Mouse (Mus musculus) spleen, postnatal 36 days (tissue): Measurements from ENCODE around the gene Ptpn18.
"Not testable (repeated sequence)": the region's sequence is repeated elsewhere in the genome, so short reads cannot be mapped to it uniquely, and the experiment has no call there.

Source experiments
- DNase-seq, 2 experiments: peaks; one replicate each; pipeline ENCODE4 v3.0.0; 2022; ENCODE audit warnings: low spot score in 2 of 2, mixed read lengths in 1 of 2

The Ptpn18 gene

DNA sequence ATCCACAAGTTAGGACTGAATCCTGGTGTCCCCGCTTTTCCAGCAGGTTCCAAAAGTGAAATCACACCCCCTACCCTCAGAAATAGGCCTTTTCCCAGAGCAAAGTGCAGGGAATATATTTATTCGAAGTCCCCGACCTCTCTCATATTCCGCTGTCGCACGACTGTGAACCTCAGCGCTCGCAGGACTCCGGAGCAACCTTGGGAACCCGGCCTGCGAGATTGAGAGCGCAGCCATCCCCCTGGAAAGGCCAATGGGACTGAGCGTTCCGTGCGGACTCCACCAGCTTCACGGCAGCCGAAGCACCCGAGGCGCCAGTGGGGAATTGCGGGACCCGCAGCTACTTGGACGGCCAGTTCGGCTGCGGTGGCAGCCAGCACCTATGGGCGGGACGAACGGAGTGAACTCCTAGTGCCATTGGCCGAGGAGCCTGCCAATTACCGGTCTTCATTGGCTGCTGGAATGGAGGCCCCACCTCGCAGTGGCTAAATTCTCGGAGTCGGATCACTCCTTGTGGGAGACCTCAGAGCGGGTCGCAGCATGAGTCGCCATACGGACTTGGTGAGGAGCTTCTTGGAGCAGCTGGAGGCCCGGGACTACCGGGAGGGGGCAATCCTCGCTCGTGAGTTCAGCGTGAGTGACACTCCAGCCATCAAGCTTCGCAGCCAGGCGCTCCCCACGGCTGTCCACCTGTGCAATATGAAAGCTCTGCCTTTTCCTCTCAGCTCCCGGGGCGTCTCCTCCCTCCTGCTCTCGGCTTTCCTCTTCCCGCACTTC lies at the start of gene Ptpn18:
Gene Ptpn18 (plus strand): TSS at position 479 of the 777 bp plus-strand sequence.
- DNase-seq = peak; percentile 84 to 87

DNA sequence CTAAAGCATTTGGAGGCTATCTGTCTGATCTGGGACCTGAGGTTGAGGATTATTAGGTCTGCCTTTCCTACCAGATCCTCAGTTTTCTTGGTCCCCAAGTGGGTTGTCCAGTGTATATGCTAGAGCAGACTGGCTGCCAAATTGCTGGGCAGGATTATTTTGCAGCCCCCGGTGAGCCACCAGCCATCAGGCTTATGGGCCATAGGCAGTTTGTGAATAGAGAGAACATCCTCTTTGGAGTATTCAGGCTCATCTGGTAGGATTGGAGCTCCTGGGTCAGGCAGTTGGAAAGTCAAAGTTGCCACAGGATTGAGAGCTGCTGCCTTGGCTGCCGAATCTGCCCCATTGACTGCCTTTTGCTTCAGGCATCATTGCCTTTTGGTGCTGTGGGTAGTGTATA lies 31.1 kb upstream of the Ptpn18 start:
- no peak for DNase-seq

DNA sequence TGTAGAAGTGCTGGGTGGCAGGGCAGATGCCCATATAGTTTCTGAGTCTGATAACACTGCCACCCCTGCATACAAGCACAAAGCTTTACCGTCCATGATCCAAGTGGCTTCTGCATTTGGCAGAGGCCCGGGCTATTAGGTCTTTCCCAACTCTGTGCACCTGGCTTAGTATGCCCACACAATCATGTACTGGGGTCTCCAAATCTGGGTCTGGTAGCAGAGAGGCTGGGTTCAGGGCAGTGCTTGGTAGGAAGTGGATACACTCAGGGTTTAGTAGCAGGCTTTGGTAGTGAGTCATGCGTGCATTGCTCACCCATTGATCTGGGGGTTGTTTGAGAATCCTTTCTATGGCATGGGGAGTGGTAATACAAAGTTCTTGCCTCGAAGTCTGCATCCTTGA lies 30.3 kb upstream of the Ptpn18 start:
- DNase-seq = no peak

DNA sequence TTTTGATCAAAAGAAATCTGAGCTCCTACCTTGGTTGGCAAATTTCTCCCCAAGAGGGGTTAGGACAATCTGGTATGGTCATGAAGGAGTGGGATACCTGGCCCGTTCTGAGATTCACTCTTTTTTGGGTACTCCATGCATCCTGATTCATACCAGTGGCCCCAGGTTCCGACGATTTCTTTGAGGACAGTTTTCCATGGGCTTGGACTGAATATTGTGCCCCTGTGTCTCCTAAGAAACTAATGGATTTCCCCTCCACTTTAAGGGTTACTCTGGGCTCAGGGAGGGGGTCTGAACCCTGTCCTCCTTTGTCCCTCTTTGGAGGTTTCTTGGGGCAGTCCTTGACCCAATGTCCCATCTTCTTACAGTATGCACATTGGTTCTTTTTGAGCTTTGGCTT lies 28.6 kb upstream of the Ptpn18 start:
- no peak for DNase-seq

DNA sequence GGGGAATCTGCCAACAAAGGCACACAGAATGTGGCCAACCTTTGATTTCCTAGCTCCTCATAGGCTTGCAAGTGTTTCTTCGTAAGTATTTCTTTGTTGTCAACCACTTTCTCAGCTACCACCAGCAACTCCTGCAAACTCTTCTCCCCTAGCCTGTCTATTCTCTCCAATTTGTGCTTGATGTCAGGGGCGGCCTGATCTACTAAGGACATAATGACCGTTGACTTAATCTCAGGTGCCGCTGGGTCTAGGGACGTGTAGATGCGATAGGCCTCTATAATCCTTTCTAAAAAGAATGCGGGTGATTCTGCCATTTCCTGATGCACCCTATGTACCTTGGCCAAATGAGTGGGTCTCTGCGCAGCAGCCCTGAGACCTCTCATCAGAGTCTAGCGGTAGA lies 28.1 kb upstream of the Ptpn18 start:
- no peak for DNase-seq

DNA sequence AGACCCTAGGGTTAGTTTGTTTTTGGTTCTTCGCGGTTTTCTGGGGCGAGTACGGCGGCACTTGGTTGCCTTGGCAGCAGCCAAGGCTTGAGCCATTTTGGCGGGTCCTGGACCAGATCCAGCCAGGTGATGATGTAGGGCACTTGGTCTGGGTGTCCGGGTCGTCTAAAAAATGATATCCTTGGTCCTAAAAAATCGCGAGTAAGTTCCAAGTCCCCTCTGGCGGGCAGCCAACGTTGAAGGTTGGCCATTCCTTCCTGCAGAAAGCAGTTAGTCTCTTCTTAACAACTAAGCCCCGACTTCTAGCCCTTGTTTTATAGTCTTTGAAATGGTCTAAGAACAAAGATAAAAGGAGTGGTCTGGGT lies 27.2 kb upstream of the Ptpn18 start:
- DNase-seq = no peak

DNA sequence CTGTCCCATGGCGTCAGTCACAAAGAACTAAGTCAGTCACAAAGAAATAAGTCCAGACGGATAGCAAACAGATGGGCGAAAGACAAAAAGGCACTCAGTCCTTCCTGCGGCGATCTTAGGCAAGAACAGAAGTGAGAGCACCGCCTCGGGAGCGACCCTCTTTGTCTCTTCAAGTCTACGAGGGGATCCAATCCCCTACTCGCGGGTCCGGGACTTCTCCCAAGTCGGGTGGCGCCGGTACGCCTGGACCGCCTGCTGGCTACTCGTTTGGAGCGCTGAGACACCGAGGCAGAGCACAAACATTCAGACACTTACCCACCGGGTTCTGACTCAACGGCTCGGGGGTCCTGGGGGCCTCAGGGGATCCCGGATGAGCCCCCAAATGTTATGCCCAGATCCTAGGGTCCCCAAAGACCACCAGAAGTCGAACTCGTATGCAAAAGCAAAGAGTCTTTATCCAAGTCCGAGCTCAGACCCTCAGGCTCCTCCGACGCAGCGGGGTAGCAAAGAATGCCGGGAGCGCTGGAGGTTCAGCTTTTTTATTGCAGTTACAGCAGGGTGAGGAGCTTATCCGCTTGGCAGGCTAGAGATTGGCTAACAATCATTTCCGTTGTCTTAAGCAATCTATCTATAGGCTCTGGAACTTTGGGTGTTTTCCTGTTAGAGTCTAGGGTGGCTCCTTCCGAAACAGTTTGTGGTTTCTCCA lies 26.6 kb upstream of the Ptpn18 start:
- DNase-seq = peak; percentile 20 to 34

DNA sequence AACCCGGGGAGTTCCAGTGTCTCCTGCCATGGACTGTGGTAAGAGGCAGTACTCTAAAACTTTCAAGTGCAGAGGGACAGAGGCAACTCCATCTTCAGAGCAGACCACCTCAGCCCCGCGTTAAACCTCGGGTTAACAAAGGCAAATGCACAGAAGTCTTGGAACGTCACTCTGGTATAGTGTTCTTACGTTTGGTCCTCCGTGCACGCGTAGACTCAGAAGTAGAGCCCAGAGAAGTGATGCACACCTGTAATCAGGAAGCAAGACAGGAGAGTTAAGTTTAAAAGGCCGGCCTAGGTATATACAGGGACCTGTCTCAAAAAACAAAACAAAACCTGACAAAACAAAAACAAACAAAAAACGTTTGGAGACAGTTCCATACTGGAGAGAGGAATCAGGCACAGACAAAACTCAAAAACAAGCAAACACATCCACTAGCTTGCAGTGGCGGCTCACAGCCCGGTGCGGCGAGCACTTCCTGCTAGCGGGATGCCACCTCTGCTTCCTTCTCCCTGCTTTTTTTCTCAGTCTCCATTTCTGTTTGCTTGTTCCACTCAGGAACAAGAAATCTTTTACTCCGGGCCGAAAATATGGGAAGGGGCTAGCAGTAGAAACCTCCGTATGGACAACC lies 25.6 kb upstream of the Ptpn18 start:
- peak; percentile 19 to 23 for DNase-seq

DNA sequence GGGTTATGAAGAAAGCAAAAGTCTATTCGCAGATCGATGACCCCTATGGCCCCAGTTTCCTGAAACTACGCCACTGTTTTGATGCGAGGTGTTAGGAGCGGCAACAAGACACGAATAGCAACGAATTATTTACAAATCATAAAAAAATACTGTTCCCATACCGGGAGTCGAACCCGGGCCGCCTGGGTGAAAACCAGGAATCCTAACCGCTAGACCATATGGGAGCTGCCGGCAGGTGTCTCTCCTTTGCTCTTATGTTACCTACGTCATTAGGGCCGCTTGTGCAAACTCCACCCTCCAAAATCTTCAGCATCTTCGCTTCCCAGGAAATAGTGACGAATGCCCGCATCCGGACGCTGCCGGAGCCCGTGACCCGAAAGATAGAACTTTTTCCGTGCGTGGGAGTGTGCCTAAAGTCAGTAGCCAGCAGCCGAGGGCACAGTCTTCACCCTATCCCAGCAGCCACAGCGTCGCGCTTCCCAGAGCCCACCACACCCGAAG lies 24.9 kb upstream of the Ptpn18 start:
- peak; percentile 79 to 84 for DNase-seq

DNA sequence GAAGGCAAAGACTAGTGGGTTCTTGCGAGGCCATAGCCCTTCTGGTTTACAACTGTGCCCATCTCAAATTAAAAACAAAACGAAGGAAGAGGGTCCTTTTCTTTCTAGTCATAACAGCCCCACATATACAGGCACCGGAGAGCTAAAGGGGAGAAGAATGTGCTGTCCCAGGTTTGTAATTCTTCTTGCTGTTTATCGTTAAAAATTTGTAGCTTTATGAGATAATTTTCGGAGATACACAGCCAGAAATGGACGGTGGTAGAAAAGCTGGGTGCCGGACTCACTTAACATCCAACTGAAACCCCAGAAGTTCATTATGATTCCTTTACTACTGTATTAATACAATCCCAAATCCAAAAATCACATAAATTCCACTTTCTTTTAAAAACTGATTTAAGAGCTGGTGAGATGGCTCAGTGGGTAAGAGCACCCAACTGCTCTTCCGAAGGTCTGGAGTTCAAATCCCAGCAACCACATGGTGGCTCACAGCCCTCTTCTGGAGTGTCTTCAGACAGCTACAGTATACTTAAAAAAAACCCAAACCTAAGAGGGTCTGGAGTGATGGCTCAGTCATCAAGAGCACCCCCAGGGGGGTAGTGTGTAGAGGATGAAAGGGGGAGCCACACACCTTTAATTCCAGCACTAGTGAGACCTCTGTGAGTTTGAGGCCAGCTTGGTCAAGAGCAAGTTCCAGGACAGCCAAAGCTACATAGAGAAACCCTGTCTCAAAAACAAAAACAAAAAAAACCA lies 24.0 kb upstream of the Ptpn18 start:
- DNase-seq = no peak

DNA sequence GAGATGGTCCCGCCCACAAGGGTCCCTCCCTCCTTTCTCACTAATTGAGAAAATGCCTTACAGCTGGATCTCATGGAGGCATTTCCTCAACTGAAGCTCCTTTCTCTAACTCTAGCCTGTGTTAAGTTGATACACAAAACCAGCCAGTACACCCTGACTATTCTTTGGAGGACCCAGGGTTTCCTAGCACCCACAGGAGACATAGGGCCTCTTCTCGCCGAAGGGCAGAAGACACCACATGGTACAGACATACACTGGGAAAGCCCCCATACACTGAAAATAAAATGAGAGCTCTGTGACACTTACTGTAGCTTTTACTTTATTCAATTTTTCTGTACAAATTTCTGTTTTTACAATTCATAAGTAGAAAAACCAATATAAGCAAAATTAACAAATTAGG lies 23.2 kb upstream of the Ptpn18 start:
- DNase-seq = no peak

DNA sequence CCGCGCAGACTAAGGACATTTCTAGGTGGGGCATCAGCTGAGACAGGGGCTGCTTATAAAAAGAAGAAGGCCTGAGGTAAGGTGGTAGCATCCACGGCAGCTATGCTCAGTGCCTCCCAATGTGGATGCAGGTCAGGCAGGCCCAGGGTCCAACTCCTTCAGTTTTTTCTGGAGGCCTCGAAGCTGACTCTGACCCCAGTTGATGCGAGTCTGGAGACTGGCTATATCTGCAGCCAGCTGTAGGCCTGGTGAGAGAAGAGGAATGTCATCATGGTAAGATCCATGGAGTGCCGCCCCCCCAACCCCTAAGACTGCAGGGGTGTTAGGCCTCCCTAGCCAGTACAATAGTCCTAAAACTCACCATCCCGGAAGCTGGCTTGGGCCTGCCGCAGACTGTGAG lies 22.2 kb upstream of the Ptpn18 start:
- not testable (repeated sequence) for DNase-seq

DNA sequence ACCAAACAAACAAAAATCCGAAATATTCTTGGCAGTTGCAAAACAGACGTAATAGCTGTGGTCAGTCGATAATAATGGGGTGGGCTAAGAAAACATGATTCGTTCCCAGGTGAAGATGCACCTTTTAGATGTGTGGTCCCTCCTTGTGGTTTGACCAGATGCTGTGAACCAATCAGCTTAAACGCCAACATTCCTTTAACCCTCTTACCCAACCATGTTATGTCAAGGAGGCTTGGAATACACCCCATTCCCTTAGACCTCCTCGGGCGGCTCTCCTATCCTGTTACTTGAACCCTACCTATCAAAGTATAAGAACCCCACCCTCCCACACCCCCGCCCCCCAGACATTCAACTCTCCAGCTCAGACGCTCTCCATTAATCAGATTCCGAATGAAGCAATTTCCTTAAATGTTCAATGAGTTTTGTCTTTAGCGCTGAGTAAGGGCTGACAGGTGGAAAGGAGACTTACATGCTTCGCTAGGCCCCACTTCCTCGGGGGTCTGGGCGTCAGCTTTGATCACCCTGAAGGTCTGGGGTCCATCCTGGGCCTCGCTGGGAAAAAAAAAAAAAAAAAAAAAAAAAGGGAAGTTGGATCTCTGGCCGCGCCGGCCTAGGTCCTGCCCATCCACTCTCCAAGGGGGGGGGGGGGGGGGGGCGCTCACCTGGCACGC lies 21.0 kb upstream of the Ptpn18 start:
- no peak for DNase-seq

DNA sequence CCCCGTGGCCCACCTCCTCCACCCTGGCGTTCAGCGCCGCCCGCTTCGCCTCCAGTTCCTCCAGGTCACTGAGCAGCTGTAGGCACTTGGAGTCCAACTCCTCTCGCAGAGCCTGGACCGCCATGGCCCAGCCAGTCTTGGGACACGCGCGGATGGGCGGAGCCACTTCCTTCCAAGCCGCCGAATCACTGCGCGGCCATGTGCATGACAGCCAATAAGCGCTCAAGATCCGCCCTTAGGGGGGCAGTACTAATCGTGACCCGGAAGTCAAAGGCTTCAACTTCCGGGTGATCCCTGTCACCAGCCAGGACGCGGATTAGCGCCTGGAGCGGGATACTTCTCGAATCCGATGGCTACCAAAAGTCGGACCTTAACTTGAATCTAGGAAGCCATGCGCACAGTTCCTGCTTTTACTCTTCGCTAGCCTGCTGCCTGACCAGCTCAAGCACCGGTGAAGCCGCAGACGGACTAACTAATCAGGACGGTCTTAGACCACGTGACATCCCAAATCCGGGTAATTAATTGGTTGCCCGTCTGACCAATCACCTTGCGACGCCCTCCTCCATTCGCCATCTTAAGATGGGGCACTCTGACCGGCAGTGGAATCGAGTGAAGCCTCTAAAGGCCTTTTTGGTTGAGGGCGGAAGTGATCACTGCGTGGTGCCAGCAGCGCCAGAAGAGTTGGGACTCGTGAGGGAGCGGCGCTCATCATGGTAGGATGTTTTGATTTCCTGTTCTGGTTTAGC lies 20.2 kb upstream of the Ptpn18 start, which contains the start of the genes Ccdc115 and Imp4:
Gene Ccdc115 (minus strand): TSS at position 458 of the 746 bp plus-strand sequence.
Gene Imp4 (plus strand): TSS at position 637 of the 746 bp plus-strand sequence.
- DNase-seq = peak; percentile 94 to 96

DNA sequence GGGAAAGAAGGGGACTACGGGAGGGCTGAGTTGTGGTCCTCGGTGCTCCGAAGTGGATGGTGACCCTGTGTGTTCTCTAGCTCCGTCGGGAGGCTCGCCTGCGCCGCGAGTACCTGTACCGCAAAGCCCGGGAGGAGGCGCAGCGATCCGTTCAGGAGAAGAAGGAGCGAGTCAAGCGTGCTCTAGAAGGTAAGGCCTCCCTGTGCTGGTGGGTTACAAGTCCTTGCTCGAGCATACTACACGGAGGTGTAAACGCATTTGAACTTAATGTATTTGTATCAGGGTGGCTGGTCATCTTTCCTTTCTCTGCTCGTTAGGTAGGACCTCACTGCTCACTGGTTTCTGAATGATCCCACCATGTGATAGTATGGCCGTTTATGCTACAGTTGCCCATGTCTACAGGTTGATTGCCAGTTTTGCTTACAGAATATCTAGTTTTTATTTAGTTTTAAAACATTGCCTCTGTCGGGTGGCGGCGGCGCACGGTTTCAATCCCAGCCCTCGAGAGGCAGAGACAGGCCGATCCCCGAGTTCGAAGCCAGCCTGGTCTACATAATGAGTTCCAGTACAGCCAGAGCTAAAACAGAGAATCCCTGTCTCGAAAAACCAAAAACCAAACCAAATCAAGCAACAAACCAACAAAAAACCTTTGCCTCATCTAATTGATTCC lies 19.5 kb upstream of the Ptpn18 start:
- peak in 1 of 2 experiments; percentile 16 for DNase-seq

DNA sequence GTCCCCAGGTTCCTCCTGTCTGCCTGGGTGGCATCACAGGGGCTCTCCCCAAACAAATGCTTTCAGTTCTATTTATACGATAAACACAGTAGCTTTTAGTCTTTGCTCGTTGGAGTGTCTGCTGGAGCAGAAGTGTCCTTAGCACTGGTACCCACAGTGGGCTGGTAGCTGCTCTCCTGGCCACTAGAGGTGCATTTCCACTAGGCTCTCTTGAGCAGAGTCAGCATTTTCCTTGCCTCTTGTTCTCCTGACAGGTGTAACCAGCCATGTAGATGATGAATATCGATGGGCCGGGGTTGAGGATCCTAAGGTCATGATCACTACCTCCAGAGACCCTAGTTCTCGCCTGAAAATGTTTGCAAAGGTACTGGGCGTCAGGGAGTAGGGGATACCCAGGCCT lies 16.4 kb upstream of the Ptpn18 start:
- no peak for DNase-seq

DNA sequence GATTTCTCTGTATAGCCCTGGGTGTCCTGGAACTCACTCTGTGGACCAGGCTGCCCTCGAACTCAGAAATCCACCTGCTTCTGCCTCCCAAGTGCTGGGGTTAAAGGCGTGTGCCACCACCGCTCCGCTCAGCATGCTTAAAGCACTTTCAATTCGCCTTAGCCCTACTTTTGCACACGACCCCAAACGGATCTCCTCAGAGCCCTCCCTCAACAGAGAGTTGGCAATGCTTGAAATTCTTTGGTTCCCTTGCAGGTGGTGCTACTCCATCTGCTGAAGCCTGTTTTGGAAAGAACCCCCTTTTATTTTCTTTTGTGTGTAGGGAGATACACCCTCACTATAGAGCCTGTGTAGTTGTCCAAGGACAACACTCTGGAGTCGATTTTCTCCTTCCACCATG lies 1.1 kb upstream of the Ptpn18 start:
- DNase-seq = no peak

DNA sequence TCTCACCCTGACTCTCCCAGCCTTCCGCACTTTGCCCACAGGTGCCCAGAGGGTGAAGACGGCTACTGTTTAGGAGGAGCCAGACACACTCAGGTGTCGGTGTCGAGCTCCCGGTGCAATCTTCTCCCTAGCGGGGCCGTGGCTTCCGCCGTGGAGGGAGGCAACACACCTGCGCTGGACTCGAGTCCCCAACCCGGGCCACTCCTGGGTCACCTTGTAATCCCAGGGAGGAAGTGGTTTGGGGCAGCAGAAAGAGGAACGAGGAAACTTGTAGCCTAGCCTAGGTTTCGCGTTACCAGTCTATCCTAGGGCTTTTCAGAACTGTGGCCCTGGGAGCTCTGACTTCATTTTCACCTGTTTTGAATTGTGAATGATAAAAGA lies 489 bp downstream of the Ptpn18 start:
- DNase-seq = peak; percentile 31 to 39

DNA sequence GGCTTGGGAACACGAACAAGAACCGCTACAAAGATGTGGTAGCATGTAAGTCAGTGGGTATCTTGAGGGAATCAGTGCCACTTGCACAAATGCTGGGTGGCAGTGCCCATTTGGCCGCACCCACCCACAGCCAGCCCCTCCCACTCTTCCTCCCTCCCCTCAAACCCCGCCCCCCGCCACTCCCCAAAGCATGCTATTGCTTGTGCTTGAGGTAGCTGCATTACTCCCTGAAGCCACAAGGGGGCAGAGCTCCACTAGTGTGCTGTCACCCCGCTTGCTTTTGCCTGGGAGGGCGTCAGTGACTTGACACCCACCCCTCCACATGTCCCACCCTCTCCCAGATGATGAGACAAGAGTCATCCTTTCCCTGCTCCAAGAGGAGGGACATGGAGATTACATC lies 3.2 kb downstream of the Ptpn18 start:
- DNase-seq = peak; percentile 76 to 85

DNA sequence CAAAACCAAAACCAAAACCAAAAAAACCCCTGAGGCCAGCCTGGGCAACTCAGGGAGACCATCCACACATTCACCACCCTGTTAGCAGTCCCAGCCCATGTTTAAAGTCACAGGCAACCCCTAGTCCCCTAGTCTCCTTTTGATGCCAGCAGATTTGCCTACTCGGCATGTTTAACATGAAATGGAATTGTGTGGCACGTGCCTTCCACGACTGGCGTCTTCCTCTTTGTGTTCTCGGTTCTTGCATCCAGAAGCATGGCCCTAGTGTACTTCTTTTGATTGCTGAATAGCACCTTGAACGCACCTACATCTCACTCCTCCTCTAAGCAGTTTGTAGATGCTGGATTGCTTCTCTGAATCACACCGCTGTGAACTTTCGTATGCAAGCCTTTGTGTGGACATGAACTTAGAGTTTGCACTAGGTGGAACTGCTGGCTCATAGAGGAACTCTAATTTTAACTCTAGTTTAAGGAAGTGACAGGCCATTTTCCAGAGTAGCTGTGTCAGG lies 4.8 kb downstream of the Ptpn18 start:
- DNase-seq = peak; percentile 26 to 50
